Mouse (Mus musculus) frontal cortex, adult (tissue): ENCODE measurements around the gene Zfp30.

ENCODE experiments used
- ATAC-seq: cut with Nextera tagmentation; 2 replicates; pipeline ENCODE4 v1.9.2; 2017; ENCODE audit warnings: mild to moderate bottlenecking, moderate library complexity, mixed read lengths; ENCODE audit not compliant: low TSS enrichment

The Zfp30 gene

DNA sequence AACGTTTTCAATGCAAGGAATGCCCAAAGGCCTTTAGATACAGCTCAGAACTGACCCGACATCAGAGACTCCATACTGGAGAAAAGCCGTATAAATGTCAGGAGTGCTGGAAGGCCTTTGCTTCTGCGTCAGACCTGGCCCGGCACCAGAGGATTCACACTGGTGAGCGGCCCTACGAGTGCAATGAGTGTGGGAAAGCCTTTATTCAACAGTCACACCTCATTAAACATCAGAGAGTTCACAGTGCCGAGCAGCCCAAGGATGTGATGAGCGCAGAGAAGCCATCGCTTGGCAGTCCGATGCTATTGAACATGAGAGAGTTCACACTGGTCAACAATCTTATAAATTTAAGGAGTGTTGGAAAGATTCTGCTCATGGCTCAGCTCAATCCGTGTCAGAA, 46.0 kb downstream of the Zfp30 start:
- ATAC-seq, result no peak

DNA sequence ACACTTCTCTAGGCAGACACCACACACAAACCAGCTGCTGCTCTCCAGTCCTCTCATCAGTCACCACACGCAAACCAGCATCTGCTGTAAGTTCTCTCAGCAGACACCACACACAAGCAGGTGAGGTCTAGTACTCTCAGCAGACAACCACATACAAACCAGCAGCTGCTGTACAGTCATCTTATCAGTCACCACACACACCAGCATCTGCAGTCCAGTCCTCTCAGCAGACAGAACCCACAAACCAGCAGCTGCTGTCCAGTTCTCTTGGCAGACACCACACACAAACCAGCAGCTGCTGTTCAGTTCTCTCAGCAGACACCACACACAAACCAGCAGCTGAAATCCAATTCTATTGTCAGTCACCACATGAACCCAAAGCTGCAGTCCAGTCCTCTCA, 53.0 kb downstream of the Zfp30 start:
- no peak for ATAC-seq

DNA sequence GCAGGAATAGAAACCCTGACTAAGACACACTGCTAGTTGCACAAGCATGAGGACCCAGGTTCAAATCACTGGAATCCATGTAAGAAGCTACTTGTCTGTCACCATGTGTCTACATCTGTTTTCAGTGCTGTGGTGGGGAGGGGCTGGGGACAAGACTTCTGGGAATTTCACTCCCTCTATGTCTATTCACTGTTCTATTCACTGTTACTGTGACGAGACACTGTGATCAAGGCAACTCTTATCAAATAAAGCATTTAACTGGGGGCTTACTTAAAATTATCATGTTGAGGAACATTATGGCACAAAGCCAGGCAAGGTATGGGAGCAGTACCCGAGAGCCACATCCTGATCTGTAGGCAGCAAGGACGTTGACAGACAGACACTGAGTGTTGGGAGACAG, 55.5 kb downstream of the Zfp30 start:
- ATAC-seq, result no peak

DNA sequence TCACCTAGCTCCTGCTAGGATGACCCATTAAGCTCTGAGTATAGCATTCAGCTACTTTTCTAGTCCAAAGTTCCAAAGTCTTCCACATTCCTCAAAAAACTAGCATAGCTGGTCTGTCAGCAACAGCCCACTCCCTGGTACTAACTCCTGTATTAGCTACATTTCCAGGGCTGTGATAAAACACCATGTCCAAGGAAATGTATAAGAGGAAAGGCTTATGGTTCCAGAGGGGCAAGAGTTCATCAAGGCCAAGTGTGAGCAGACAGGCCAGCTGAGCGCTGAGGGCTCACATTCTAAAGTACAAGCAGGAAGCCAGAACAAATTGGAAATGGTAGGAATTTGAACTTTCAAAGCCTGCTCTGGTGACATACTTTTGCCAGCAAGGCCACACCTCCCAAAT, 58.3 kb downstream of the Zfp30 start:
- ATAC-seq, result no peak
